Mouse (Mus musculus): ENCODE measurements at regions not wholly inside any gene's neighbourhood (a gene's known extent, or its start where the extent isn't known, plus 50 kb on each side); places are given as distances from the start of the nearest gene placed in this dataset.

DNA sequence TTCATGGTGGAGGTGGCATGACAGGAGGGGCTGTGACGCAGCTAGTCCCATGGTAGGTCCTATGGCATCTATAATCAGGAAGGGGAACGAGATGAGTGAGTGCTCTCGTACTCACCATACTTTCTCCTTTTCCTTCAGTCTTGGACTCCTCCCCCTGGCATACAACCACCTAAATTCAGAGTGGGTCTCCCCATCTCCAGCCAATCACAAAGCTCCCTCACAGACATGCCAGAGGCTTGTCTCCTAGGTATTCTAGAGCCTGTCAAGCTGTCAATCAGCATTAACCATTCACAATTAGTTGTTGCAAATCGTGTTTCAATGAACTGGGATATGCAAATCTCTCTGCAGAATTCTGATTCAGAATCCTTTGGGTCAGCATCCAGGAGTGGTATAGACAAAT lies 206.7 kb downstream of the Hlx start:
- TF ChIP-seq POLR2A (IDR thresholded peaks at IDR 0.05; ENCODE audit: borderline replicate concordance, control insufficient read depth, low read depth, low read length): no peak
- TF ChIP-seq CTCF (IDR thresholded peaks at IDR 0.05; ENCODE audit: control insufficient read depth, insufficient read depth, low read length): no peak

Measured in bone marrow, adult 2 months (tissue).